Mouse (Mus musculus) frontal cortex, postnatal 10 days (tissue): ENCODE measurements around the gene BC037034.
A peak's percentile ranks its signal among the peaks of the same experiment; 100 is the strongest.

Experiments used
- DNase-seq, 2 experiments: peaks; one replicate each; pipeline ENCODE4 v3.0.0; 2022; ENCODE audit warnings: low spot score in 2 of 2, mixed read lengths in 1 of 2

Gene BC037034

GRCm38 (mm10) chr5:138263260-138264206 is at the start of gene BC037034:
Gene BC037034 (minus strand): TSS chr5:138264033.
- peak; percentile 84 to 91 for DNase-seq

- DNase-seq = no peak
Measured at GRCm38 (mm10) chr5:138312795-138313194, 49.0 kb upstream of the BC037034 start.

GRCm38 (mm10) chr5:138299613-138300012 is 35.8 kb upstream of the BC037034 start:
- no peak for DNase-seq

- DNase-seq = no peak
Measured at GRCm38 (mm10) chr5:138294158-138294557, 30.3 kb upstream of the BC037034 start.

- no peak for DNase-seq
Measured at GRCm38 (mm10) chr5:138291638-138292037, 27.8 kb upstream of the BC037034 start.

- DNase-seq = no peak
Measured at GRCm38 (mm10) chr5:138287861-138288260, 24.0 kb upstream of the BC037034 start.

GRCm38 (mm10) chr5:138283540-138283939 is 19.7 kb upstream of the BC037034 start:
- no peak for DNase-seq

GRCm38 (mm10) chr5:138281798-138282197 is 18.0 kb upstream of the BC037034 start:
- no peak for DNase-seq

GRCm38 (mm10) chr5:138280829-138281228 is 17.0 kb upstream of the BC037034 start:
- DNase-seq = no peak

- no peak for DNase-seq
Measured at GRCm38 (mm10) chr5:138280425-138280768, 16.6 kb upstream of the BC037034 start.

- peak; percentile 89 to 90 for DNase-seq
Measured at GRCm38 (mm10) chr5:138279585-138280424, 16.0 kb upstream of the BC037034 start, which contains the start of the genes Gm43720, Gpc2 and Stag3. Gene Gm43720 (minus strand): TSS chr5:138279958. Gene Gpc2 (minus strand): TSS chr5:138280005. Gene Stag3 (plus strand): TSS chr5:138280240.

GRCm38 (mm10) chr5:138277994-138278393 is 14.2 kb upstream of the BC037034 start:
- DNase-seq = no peak

GRCm38 (mm10) chr5:138275216-138276050 is 11.6 kb upstream of the BC037034 start:
- DNase-seq = no peak

GRCm38 (mm10) chr5:138274186-138274585 is 10.4 kb upstream of the BC037034 start:
- DNase-seq = no peak

- DNase-seq = no peak
Measured at GRCm38 (mm10) chr5:138272409-138272923, 8.6 kb upstream of the BC037034 start, which contains the start of gene Gal3st4. Gene Gal3st4 (minus strand): TSS chr5:138272840.

GRCm38 (mm10) chr5:138271232-138271631 is 7.4 kb upstream of the BC037034 start:
- DNase-seq = no peak

GRCm38 (mm10) chr5:138268980-138269379 is 5.1 kb upstream of the BC037034 start:
- DNase-seq = no peak

- no peak for DNase-seq
Measured at GRCm38 (mm10) chr5:138267114-138267513, 3.3 kb upstream of the BC037034 start.

- DNase-seq = no peak
Measured at GRCm38 (mm10) chr5:138265712-138266111, 1.9 kb upstream of the BC037034 start.

GRCm38 (mm10) chr5:138264207-138264578 is 360 bp upstream of the BC037034 start:
- no peak for DNase-seq

GRCm38 (mm10) chr5:138262582-138263240 is 1.1 kb downstream of the BC037034 start:
- DNase-seq = no peak
